Mouse (Mus musculus) small intestine, adult 2 months (tissue): Measurements from ENCODE around the gene Pilrb2. TPM values are rescaled to one million over a fixed set of nuclear protein-coding genes. Genes with fewer than 3 reads are reported as not detected.

Source experiments
- H3K27ac ChIP-seq: fragments of 200-500 bp; 2 replicates; pipeline ENCODE4 v1.5.1; 2012; ENCODE audit warnings: low read depth, low read length, control low read depth, inconsistent platforms; ENCODE audit not compliant: insufficient read depth
- H3K27me3 ChIP-seq: fragments of 200-500 bp; 2 replicates; pipeline ENCODE4 v1.6.1; 2012; ENCODE audit warnings: mild to moderate bottlenecking, moderate library complexity, low read length, inconsistent platforms; ENCODE audit not compliant: control insufficient read depth, insufficient read depth
- H3K36me3 ChIP-seq: fragments of 200-500 bp; 2 replicates; pipeline ENCODE4 v1.6.1; 2012; ENCODE audit warnings: mild to moderate bottlenecking, low read length, control low read depth, inconsistent platforms; ENCODE audit not compliant: control insufficient read depth, insufficient read depth
- H3K4me1 ChIP-seq: fragments of 200-500 bp; 2 replicates; pipeline ENCODE4 v1.6.1; 2012; ENCODE audit warnings: low read length, inconsistent platforms, mixed read lengths; ENCODE audit not compliant: control insufficient read depth, insufficient read depth, insufficient read length
- H3K4me3 ChIP-seq: fragments of 200-500 bp; 2 replicates; pipeline ENCODE4 v1.5.1; 2012; ENCODE audit warnings: low read depth, mild to moderate bottlenecking, control low read depth, inconsistent platforms, low read length, moderate library complexity
- CTCF ChIP-seq: fragments of 200-500 bp; IDR thresholded peaks from 2 replicates; pipeline ENCODE4 v1.5.1; 2012; ENCODE audit warnings: low read depth, mild to moderate bottlenecking, control low read depth, inconsistent platforms, low read length, moderate library complexity, mixed read lengths; ENCODE audit not compliant: insufficient replicate concordance, insufficient read length; ENCODE audit errors: extremely low read depth
- POLR2A ChIP-seq: fragments of 200-500 bp; IDR thresholded peaks from 2 replicates; pipeline ENCODE4 v1.6.1; 2012; ENCODE audit warnings: low read depth, mild to moderate bottlenecking, control low read depth, inconsistent platforms, low read length, moderate library complexity
- WGBS: fragments of 180-500 bp; shearing (Covaris S2); methylation state at CpG from one replicate; pipeline ENCODE4 v1.1.7; 2018; 5-methylcytosine and 5-hydroxymethylcytosine counted together
- polyA plus RNA-seq: library from polyadenylated mRNA; depleted of rRNA; stranded (reverse); fragments of >200 nt; gene quantifications from 2 replicates; pipeline ENCODE4 v1.2.3, GENCODE M21; 2012; rRNA removed

The Pilrb2 gene
- polyA plus RNA-seq, 1 experiment: 5.2 TPM

GRCm38 (mm10) chr5:137828694-137829093, 42.9 kb downstream of the Pilrb2 start:
- no peaks in the 10 kb centered on the region for H3K4me1 ChIP-seq
- H3K36me3 ChIP-seq: no peaks in the 10 kb centered on the region
- WGBS: 75% methylated on average over 6 of the region's 6 CpGs
- H3K27ac ChIP-seq: no peak overlapping the region; the same call in 1 of the 2 replicates
- no peaks in the 10 kb centered on the region for H3K27me3 ChIP-seq
- no peak overlapping the region for H3K4me3 ChIP-seq
- TF ChIP-seq POLR2A (no peak), CTCF (no peak)

GRCm38 (mm10) chr5:137826421-137826820, 45.2 kb downstream of the Pilrb2 start:
- no peaks in the 10 kb centered on the region for H3K36me3 ChIP-seq
- H3K4me3 ChIP-seq: no peak overlapping the region
- no peak for TF ChIP-seq POLR2A
- no peak for TF ChIP-seq CTCF
- no peaks in the 10 kb centered on the region for H3K4me1 ChIP-seq
- 46% methylated on average over 7 of the region's 7 CpGs for WGBS
- H3K27ac ChIP-seq: no peak overlapping the region
- H3K27me3 ChIP-seq: no peaks in the 10 kb centered on the region

- no peaks in the 10 kb centered on the region for H3K4me1 ChIP-seq
- H3K4me3 ChIP-seq: no peak overlapping the region
- H3K36me3 ChIP-seq: no peaks in the 10 kb centered on the region
- TF ChIP-seq CTCF (no peak), POLR2A (no peak)
- H3K27me3 ChIP-seq: no peaks in the 10 kb centered on the region
- 52% methylated on average over 2 of the region's 2 CpGs for WGBS
- no peak overlapping the region for H3K27ac ChIP-seq
These were observed 45.6 kb downstream of the Pilrb2 start for GRCm38 (mm10) chr5:137825971-137826370.

GRCm38 (mm10) chr5:137825030-137825429, 46.6 kb downstream of the Pilrb2 start:
- H3K4me3 ChIP-seq: no peak overlapping the region
- H3K27me3 ChIP-seq: no peaks in the 10 kb centered on the region
- no peak for TF ChIP-seq POLR2A
- no peak for TF ChIP-seq CTCF
- no peaks in the 10 kb centered on the region for H3K36me3 ChIP-seq
- no peak overlapping the region for H3K27ac ChIP-seq
- WGBS: 79% methylated on average over 3 of the region's 3 CpGs
- H3K4me1 ChIP-seq: no peaks in the 10 kb centered on the region

GRCm38 (mm10) chr5:137823455-137824045, 48.1 kb downstream of the Pilrb2 start:
- WGBS: 86% methylated on average over 6 of the region's 6 CpGs
- Histone ChIP-seq H3K4me3 (no peak overlapping the region), H3K27me3 (no peaks in the 10 kb centered on the region), H3K36me3 (no peaks in the 10 kb centered on the region), H3K4me1 (no peaks in the 10 kb centered on the region), H3K27ac (peak overlapping the region; percentile 11; the same call in 1 of the 2 replicates)
- TF ChIP-seq POLR2A (no peak), CTCF (no peak)

- no peak for TF ChIP-seq CTCF
- no peak for TF ChIP-seq POLR2A
- H3K27ac ChIP-seq: no peak overlapping the region
- 89% methylated on average over 1 of the region's 1 CpGs for WGBS
- no peak overlapping the region for H3K4me3 ChIP-seq
- no peaks in the 10 kb centered on the region for H3K27me3 ChIP-seq
- no peaks in the 10 kb centered on the region for H3K36me3 ChIP-seq
- H3K4me1 ChIP-seq: no peaks in the 10 kb centered on the region
These were observed 49.0 kb downstream of the Pilrb2 start for GRCm38 (mm10) chr5:137822602-137823001.

- Histone ChIP-seq H3K36me3 (no peaks in the 10 kb centered on the region), H3K27me3 (no peaks in the 10 kb centered on the region), H3K4me1 (no peaks in the 10 kb centered on the region), H3K27ac (no peak overlapping the region), H3K4me3 (no peak overlapping the region)
- WGBS: 63% methylated on average over 4 of the region's 4 CpGs
- no peak for TF ChIP-seq POLR2A
- TF ChIP-seq CTCF: no peak
These were observed 49.5 kb downstream of the Pilrb2 start for GRCm38 (mm10) chr5:137822126-137822525.

GRCm38 (mm10) chr5:137817466-137818222, 54.0 kb downstream of the Pilrb2 start:
- WGBS: 35% methylated on average over 4 of the region's 4 CpGs
- H3K4me1 ChIP-seq: no peaks in the 10 kb centered on the region
- H3K27me3 ChIP-seq: no peaks in the 10 kb centered on the region
- H3K4me3 ChIP-seq: no peak overlapping the region
- no peak overlapping the region for H3K27ac ChIP-seq
- TF ChIP-seq CTCF (no peak), POLR2A (no peak)
- H3K36me3 ChIP-seq: no peaks in the 10 kb centered on the region

Other genes starting within 250 kb of the Pilrb2 start
- 0.08 and 0.19 TPM in 2 replicates for gene Fbxo24, start 242.8 kb downstream of the Pilrb2 start, polyA plus RNA-seq
- gene Lrch4, start 242.7 kb downstream of the Pilrb2 start, polyA plus RNA-seq: 38.4 and 54.1 TPM in 2 replicates
- gene Gm20605, start 242.6 kb downstream of the Pilrb2 start, polyA plus RNA-seq: 19.1 and 29.0 TPM in 2 replicates
- 86.6 and 155 TPM in 2 replicates for gene Sap25, start 230.5 kb downstream of the Pilrb2 start, polyA plus RNA-seq
- 0.35 and 0.43 TPM in 2 replicates for gene Irs3, start 226.1 kb downstream of the Pilrb2 start, polyA plus RNA-seq
- 6.1 and 11.6 TPM in 2 replicates for gene Agfg2, start 187.1 kb downstream of the Pilrb2 start, polyA plus RNA-seq
- gene Nyap1, start 130.2 kb downstream of the Pilrb2 start, polyA plus RNA-seq: 7.3 and 25.1 TPM in 2 replicates
- 72.9 and 209 TPM in 2 replicates for gene Tsc22d4, start 126.1 kb downstream of the Pilrb2 start, polyA plus RNA-seq
- gene Ppp1r35, start 93.0 kb downstream of the Pilrb2 start, polyA plus RNA-seq: 40.0 and 75.4 TPM in 2 replicates
- gene Mepce, start 84.2 kb downstream of the Pilrb2 start, polyA plus RNA-seq: 11.0 and 41.7 TPM in 2 replicates
- 0.25 and 0.39 TPM in 2 replicates for gene Zcwpw1, start 84.0 kb downstream of the Pilrb2 start, polyA plus RNA-seq
- gene Pilra, start 35.5 kb downstream of the Pilrb2 start, polyA plus RNA-seq: 4.3 and 5.0 TPM in 2 replicates
- gene Pilrb1, start 13.7 kb downstream of the Pilrb2 start, polyA plus RNA-seq: 4.8 and 5.4 TPM in 2 replicates
- gene Cyp3a13, start 49.8 kb upstream of the Pilrb2 start, polyA plus RNA-seq: 19.2 and 46.0 TPM in 2 replicates
- 0.04 and 0.08 TPM in 2 replicates for gene Gjc3, start 91.3 kb upstream of the Pilrb2 start, polyA plus RNA-seq
- gene Azgp1, start 109.7 kb upstream of the Pilrb2 start, polyA plus RNA-seq: 0.15 TPM in 1 of 2 replicates, not detected in the other
- gene Smok3a, start 149.4 kb upstream of the Pilrb2 start, polyA plus RNA-seq: not detected in 2 replicates
- not detected in 2 replicates for gene Smok3b, start 149.6 kb upstream of the Pilrb2 start, polyA plus RNA-seq
- not detected in 2 replicates for gene Smok3c, start 181.4 kb upstream of the Pilrb2 start, polyA plus RNA-seq
- gene Zkscan1, start 213.3 kb upstream of the Pilrb2 start, polyA plus RNA-seq: 0.63 and 1.4 TPM in 2 replicates
- 2.5 and 3.2 TPM in 2 replicates for gene Zscan21, start 245.1 kb upstream of the Pilrb2 start, polyA plus RNA-seq